Mouse (Mus musculus): ENCODE measurements around the gene Bhmt2. TPM values are rescaled to one million over a fixed set of nuclear protein-coding genes. Genes with fewer than 3 reads are reported as not detected.

Gene Bhmt2
- polyA plus RNA-seq (2015; fragmentation: Illumina TruSeq; extraction: RNeasy Lipid Tissue Mini Kit (QIAGEN cat#74804); ENCODE audit: low read depth, low replicate concordance): 0.42 TPM

DNA sequence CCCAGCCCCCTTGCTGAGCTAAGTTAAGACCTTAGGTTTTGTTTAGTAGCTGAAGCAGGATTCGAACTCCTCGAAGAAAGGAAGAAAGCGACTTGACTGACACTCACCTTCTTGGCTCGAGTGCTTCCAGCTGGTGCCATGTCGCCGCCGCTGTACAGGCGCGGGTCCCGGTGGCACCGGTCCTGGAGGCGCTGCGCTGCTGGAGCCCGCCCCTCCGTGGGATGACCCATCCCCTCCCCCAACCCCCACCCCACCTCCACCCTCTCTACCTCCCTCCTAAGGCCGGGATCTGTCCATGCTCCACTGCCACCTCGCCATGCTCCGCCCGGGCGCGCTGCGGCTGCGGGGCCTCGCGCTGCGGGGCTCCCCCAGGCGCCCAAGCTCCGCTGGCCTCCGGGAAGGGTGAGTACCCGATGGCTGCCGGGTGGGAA lies at the start of gene Bhmt2, which contains the start of gene Dmgdh:
Bhmt2 (minus strand) TSS at position 172 of the 431 bp plus-strand sequence.
Dmgdh (plus strand) TSS at position 303 of the 431 bp plus-strand sequence.

DNA sequence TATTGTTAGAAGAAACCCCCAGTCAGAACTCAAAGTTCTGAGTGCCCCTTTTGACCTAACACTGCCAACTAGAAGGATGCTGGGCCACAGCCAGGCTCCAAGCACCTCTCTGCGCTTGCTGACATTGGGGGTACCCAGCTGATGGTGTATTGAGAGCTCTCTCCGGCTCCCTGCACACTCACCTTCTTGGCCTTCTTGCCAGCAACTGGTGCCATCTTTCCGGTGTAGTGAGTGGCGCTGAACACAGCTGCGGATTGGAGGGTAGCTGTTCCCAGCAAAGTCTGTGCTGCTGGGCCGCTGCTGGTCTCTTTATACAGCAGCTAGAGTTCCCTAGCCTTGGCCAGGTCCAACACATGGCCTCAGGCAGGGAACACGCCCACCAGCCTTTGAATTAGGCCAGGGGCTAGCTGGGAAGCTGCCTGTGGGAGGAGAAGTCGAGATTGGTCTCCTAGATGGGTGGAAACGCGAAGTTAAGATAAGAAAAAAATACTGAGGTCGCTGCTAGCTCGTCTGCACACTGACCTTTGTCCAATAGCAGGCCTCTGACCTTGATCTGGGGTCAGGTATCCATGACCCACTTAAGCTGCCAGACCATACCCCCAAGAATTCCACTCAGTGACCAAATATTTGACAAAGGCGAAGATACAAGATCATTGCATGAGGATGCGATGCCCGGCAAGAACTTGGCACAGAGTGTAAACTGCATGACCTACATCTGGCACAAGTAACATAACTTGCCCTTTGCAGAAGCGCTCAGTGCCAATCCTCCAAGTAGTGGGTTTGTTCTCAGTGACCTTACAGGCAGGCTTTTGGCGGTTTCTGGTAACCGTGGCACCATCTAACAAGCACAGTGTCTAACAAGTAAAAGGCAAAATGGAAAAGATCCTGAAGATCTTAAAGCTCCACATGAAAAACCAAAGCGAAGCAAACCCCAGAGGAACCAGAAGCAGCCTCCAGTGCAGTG lies 36.5 kb downstream of the Bhmt2 start, which contains the start of gene Bhmt:
Bhmt (minus strand) TSS at position 680 of the 964 bp plus-strand sequence.

Other genes with a start within 250 kb of the Bhmt2 start
- gene Jmy, start 174.5 kb downstream of the Bhmt2 start, polyA plus RNA-seq (2015; fragmentation: Illumina TruSeq; extraction: RNeasy Lipid Tissue Mini Kit (QIAGEN cat#74804); ENCODE audit: low read depth, low replicate concordance): 15.1 TPM
- gene Bhmt, start 36.3 kb downstream of the Bhmt2 start, polyA plus RNA-seq (2015; fragmentation: Illumina TruSeq; extraction: RNeasy Lipid Tissue Mini Kit (QIAGEN cat#74804); ENCODE audit: low read depth, low replicate concordance): 0.98 TPM
- gene Dmgdh, start 131 bp upstream of the Bhmt2 start, polyA plus RNA-seq (2015; fragmentation: Illumina TruSeq; extraction: RNeasy Lipid Tissue Mini Kit (QIAGEN cat#74804); ENCODE audit: low read depth, low replicate concordance): 0.48 TPM
- gene Arsb, start 97.3 kb upstream of the Bhmt2 start, polyA plus RNA-seq (2015; fragmentation: Illumina TruSeq; extraction: RNeasy Lipid Tissue Mini Kit (QIAGEN cat#74804); ENCODE audit: low read depth, low replicate concordance): 61.7 TPM

Measured in brain, adult 10 weeks (tissue).